21 mouse cellular contexts compared by ENCODE assay signal in genomic region chrX:142841916-142842315, GRCm38 (mm10).
"Had no signal": no experiment of that assay in that cellular context is flagged by ENCODE, and none has a peak within 500 bp of the region (broad histone marks: within the 10 kb centered on the region; RNA-seq: fewer than 3 reads in every experiment).

No protein-coding gene starts in this region.

- DNase-seq: gastrocnemius, postnatal 14 days; gastrocnemius, postnatal 36 days; heart, postnatal 14 days; heart, postnatal 36 days; kidney, adult 11 months; kidney, adult 9 months; layer of hippocampus, adult 9-11 months; layer of hippocampus, postnatal 36 days; left cerebral cortex, postnatal 4 days; liver; liver, embryonic 13.5 days had no signal

- H3K36me3 ChIP-seq: heart, embryonic 10.5 days; hindbrain, embryonic 13.5 days; hindbrain, embryonic 15.5 days; kidney, embryonic 15.5 days had no signal

- H3K27me3 ChIP-seq: heart, embryonic 12.5 days; hindbrain, embryonic 13.5 days; hindbrain, embryonic 15.5 days; liver, embryonic 13.5 days had no signal

- H3K27ac ChIP-seq: heart, embryonic 10.5 days; hindbrain, embryonic 13.5 days; hindbrain, embryonic 15.5 days; hindbrain, postnatal 0 days; kidney, embryonic 15.5 days; kidney, postnatal 0 days; limb, embryonic 12.5 days; liver, embryonic 13.5 days had no signal

- H3K4me1 ChIP-seq: heart, embryonic 10.5 days; hindbrain, embryonic 13.5 days; hindbrain, embryonic 15.5 days; kidney, embryonic 15.5 days; limb, embryonic 12.5 days; liver, embryonic 13.5 days had no signal

- H3K9me3 ChIP-seq: heart, embryonic 10.5 days; heart, embryonic 12.5 days; hindbrain, embryonic 13.5 days; hindbrain, embryonic 15.5 days; kidney, embryonic 15.5 days; limb, embryonic 12.5 days; liver, embryonic 13.5 days had no signal

- H3K4me2 ChIP-seq: heart, embryonic 12.5 days; hindbrain, embryonic 13.5 days; hindbrain, embryonic 15.5 days; kidney, embryonic 15.5 days; limb, embryonic 12.5 days; liver, embryonic 11.5 days; liver, embryonic 13.5 days had no signal

- ATAC-seq: hindbrain, postnatal 0 days; intestine, embryonic 16.5 days had no signal

- H3K4me3 ChIP-seq: heart, embryonic 10.5 days; heart, embryonic 12.5 days; hindbrain, embryonic 13.5 days; hindbrain, embryonic 15.5 days; kidney, embryonic 15.5 days; limb, embryonic 12.5 days; liver, embryonic 13.5 days had no signal

- H3K9ac ChIP-seq: heart, embryonic 12.5 days; hindbrain, embryonic 13.5 days; hindbrain, embryonic 15.5 days; kidney, embryonic 15.5 days; limb, embryonic 12.5 days; liver, embryonic 13.5 days had no signal
